Mouse (Mus musculus) liver, embryonic 11.5 days (tissue): ENCODE measurements around the gene Eln. TPM values are rescaled to one million over a fixed set of nuclear protein-coding genes. Genes with fewer than 3 reads are reported as not detected.

Experiments
- ATAC-seq: fragments of 200-750 bp; cut with Nextera tagmentation; replicated peaks from 2 replicates; pipeline ENCODE4 v1.8.0; 2017; ENCODE audit warnings: moderate number of reproducible peaks, mild to moderate bottlenecking, moderate TSS enrichment, moderate library complexity; ENCODE audit not compliant: low FRiP score
- DNase-seq: peaks from one replicate; pipeline ENCODE4 v3.0.0-alpha.2; 2017; ENCODE audit warnings: low spot score
- H3K27ac ChIP-seq: fragments of 300-500 bp; sonication (generic); 2 replicates; pipeline ENCODE4 v1.5.1; 2014; ENCODE audit warnings: mild to moderate bottlenecking, low read depth, low read length, control low read depth
- H3K27me3 ChIP-seq: fragments of 300-500 bp; sonication (generic); replicated peaks from 2 replicates; pipeline ENCODE4 v1.6.1; 2014; ENCODE audit warnings: low read length, mixed read lengths; ENCODE audit not compliant: control insufficient read depth, insufficient read depth
- H3K36me3 ChIP-seq: fragments of 300-500 bp; sonication (generic); 2 replicates; pipeline ENCODE4 v1.6.1; 2014; ENCODE audit warnings: mild to moderate bottlenecking, low read length, moderate library complexity, mixed read lengths; ENCODE audit not compliant: control insufficient read depth, insufficient read depth
- H3K4me1 ChIP-seq: fragments of 300-500 bp; sonication (generic); replicated peaks from 2 replicates; pipeline ENCODE4 v1.6.1; 2014; ENCODE audit warnings: low read length, mixed read lengths; ENCODE audit not compliant: control insufficient read depth, insufficient read depth
- H3K4me2 ChIP-seq: fragments of 300-500 bp; sonication (generic); 2 replicates; pipeline ENCODE4 v1.6.1; 2014; ENCODE audit warnings: mild to moderate bottlenecking, control low read depth, moderate library complexity
- H3K4me3 ChIP-seq: fragments of 300-500 bp; sonication (generic); 2 replicates; pipeline ENCODE4 v1.5.1; 2014; ENCODE audit warnings: low read depth, low read length, control low read depth
- H3K9ac ChIP-seq: fragments of 300-500 bp; sonication (generic); 2 replicates; pipeline ENCODE4 v1.6.1; 2014; ENCODE audit warnings: low read depth, low read length, control low read depth
- H3K9me3 ChIP-seq: fragments of 300-500 bp; sonication (generic); 2 replicates; pipeline ENCODE4 v1.6.1; 2016; ENCODE audit warnings: low read length, inconsistent platforms, mixed read lengths; ENCODE audit not compliant: control insufficient read depth
- WGBS: fragments of 180-500 bp; shearing (Covaris S2); extraction: QIAGEN DNeasy Blood & Tissue Kit; methylation state at CpG from one replicate; pipeline ENCODE4 v1.1.7; 2014; 5-methylcytosine and 5-hydroxymethylcytosine counted together
- polyA plus RNA-seq: library from polyadenylated mRNA; unstranded; fragments of >200 nt; fragmentation: Nextera tagmentation; extraction: Ambion mirVana; gene quantifications from 2 replicates; pipeline ENCODE4 v1.2.1, GENCODE M21; 2014

Gene Eln
- polyA plus RNA-seq, 1 experiment from 2014 or later: 4.4 TPM

- Histone ChIP-seq H3K27me3 (no peaks in the 10 kb centered on the region; the same call in 1 of the 2 replicates), H3K4me1 (no peaks in the 10 kb centered on the region), H3K4me3 (no peak overlapping the region), H3K9ac (no peak overlapping the region), H3K27ac (no peak overlapping the region), H3K36me3 (no peaks in the 10 kb centered on the region), H3K4me2 (no peak overlapping the region), H3K9me3 (no peaks in the 10 kb centered on the region)
- no peak for ATAC-seq
- 59% methylated on average over 7 of the region's 7 CpGs for WGBS
- DNase-seq: no peak
Observed at GRCm38 (mm10) chr5:134711076-134711475, 36.0 kb downstream of the Eln start.

- H3K36me3 ChIP-seq: no peaks in the 10 kb centered on the region
- 61% methylated on average over 6 of the region's 6 CpGs for WGBS
- DNase-seq (no peak), ATAC-seq (no peak)
- no peak overlapping the region for H3K4me3 ChIP-seq
- no peaks in the 10 kb centered on the region for H3K4me1 ChIP-seq
- H3K9ac ChIP-seq: no peak overlapping the region
- H3K9me3 ChIP-seq: no peaks in the 10 kb centered on the region
- H3K27me3 ChIP-seq: no peaks in the 10 kb centered on the region; the same call in 1 of the 2 replicates
- no peak overlapping the region for H3K27ac ChIP-seq
- no peak overlapping the region for H3K4me2 ChIP-seq
Observed at GRCm38 (mm10) chr5:134709275-134709674, 37.8 kb downstream of the Eln start.

GRCm38 (mm10) chr5:134704157-134704556 is 43.0 kb downstream of the Eln start:
- H3K27ac ChIP-seq: no peak overlapping the region
- H3K4me3 ChIP-seq: no peak overlapping the region
- H3K9ac ChIP-seq: no peak overlapping the region
- H3K36me3 ChIP-seq: no peaks in the 10 kb centered on the region
- DNase-seq (peak; percentile 74), ATAC-seq (no peak)
- no peak overlapping the region for H3K4me2 ChIP-seq
- no peaks in the 10 kb centered on the region for H3K9me3 ChIP-seq
- no peaks in the 10 kb centered on the region for H3K27me3 ChIP-seq
- H3K4me1 ChIP-seq: no peaks in the 10 kb centered on the region

GRCm38 (mm10) chr5:134695539-134695938 is 51.6 kb downstream of the Eln start:
- no peak for DNase-seq
- no peak overlapping the region for H3K4me2 ChIP-seq
- H3K9ac ChIP-seq: no peak overlapping the region
- no peak for ATAC-seq
- H3K4me3 ChIP-seq: no peak overlapping the region
- H3K9me3 ChIP-seq: no peaks in the 10 kb centered on the region
- H3K36me3 ChIP-seq: no peaks in the 10 kb centered on the region
- H3K27ac ChIP-seq: no peak overlapping the region
- H3K4me1 ChIP-seq: no peaks in the 10 kb centered on the region
- H3K27me3 ChIP-seq: no peaks in the 10 kb centered on the region
- 49% methylated on average over 2 of the region's 2 CpGs for WGBS

- no peaks in the 10 kb centered on the region for H3K27me3 ChIP-seq
- no peak overlapping the region for H3K4me2 ChIP-seq
- no peak overlapping the region for H3K4me3 ChIP-seq
- DNase-seq (no peak), ATAC-seq (no peak)
- 20% methylated on average over 2 of the region's 2 CpGs for WGBS
- H3K9me3 ChIP-seq: no peaks in the 10 kb centered on the region
- H3K27ac ChIP-seq: no peak overlapping the region
- no peaks in the 10 kb centered on the region for H3K4me1 ChIP-seq
- H3K9ac ChIP-seq: no peak overlapping the region
- H3K36me3 ChIP-seq: no peaks in the 10 kb centered on the region
Observed at GRCm38 (mm10) chr5:134695082-134695481, 52.0 kb downstream of the Eln start.

- Histone ChIP-seq H3K4me1 (no peaks in the 10 kb centered on the region), H3K4me3 (no peak overlapping the region), H3K9me3 (no peaks in the 10 kb centered on the region), H3K4me2 (no peak overlapping the region), H3K9ac (no peak overlapping the region), H3K36me3 (no peaks in the 10 kb centered on the region), H3K27me3 (no peaks in the 10 kb centered on the region), H3K27ac (no peak overlapping the region)
- ATAC-seq (no peak), DNase-seq (no peak)
- WGBS: 84% methylated on average over 1 of the region's 1 CpGs
Observed at GRCm38 (mm10) chr5:134692704-134693103, 54.4 kb downstream of the Eln start.

- Histone ChIP-seq H3K9ac (peak overlapping the region; percentile 27), H3K4me3 (peak overlapping the region; percentile 67), H3K9me3 (no peaks in the 10 kb centered on the region), H3K36me3 (no peaks in the 10 kb centered on the region), H3K4me1 (no peaks in the 10 kb centered on the region), H3K4me2 (peak overlapping the region; percentile 95), H3K27ac (0 out of 2 replicates have a peak overlapping the region, but pooled peaks have one; percentile 38), H3K27me3 (no peaks in the 10 kb centered on the region; the same call in 1 of the 2 replicates)
- ATAC-seq: peak; percentile 95
- WGBS: under 1% methylated on average over 38 of the region's 38 CpGs
- peak; percentile 99 for DNase-seq
Observed at GRCm38 (mm10) chr5:134688718-134689284, 58.3 kb downstream of the Eln start.

GRCm38 (mm10) chr5:134688086-134688717 is 58.9 kb downstream of the Eln start, which contains the start of gene Limk1:
TSS of gene Limk1 (minus strand) at chr5:134688598.
- H3K9me3 ChIP-seq: no peaks in the 10 kb centered on the region
- ATAC-seq (peak; percentile 0; the same call in 1 of the 2 replicates), DNase-seq (no peak)

GRCm38 (mm10) chr5:134687187-134687586 is 59.9 kb downstream of the Eln start:
- H3K27me3 ChIP-seq: no peaks in the 10 kb centered on the region; the same call in 1 of the 2 replicates
- no peaks in the 10 kb centered on the region for H3K9me3 ChIP-seq
- no peak overlapping the region for H3K4me2 ChIP-seq
- no peak overlapping the region for H3K4me3 ChIP-seq
- no peak for ATAC-seq
- H3K4me1 ChIP-seq: no peaks in the 10 kb centered on the region
- WGBS: 74% methylated on average over 1 of the region's 1 CpGs
- no peak overlapping the region for H3K9ac ChIP-seq
- no peaks in the 10 kb centered on the region for H3K36me3 ChIP-seq
- H3K27ac ChIP-seq: no peak overlapping the region
- DNase-seq: no peak

More at GRCm38 (mm10) chr5:134688086-134688717, 58.9 kb downstream of the Eln start, which contains the start of gene Limk1:
- whole genome bisulfite sequencing: under 1% methylated on average over 69 of the region's 69 CpGs
- Histone ChIP-seq H3K9ac (peak within 1 kb of the TSS; percentile 68), H3K4me3 (peak within 1 kb of the TSS; percentile 67), H3K4me2 (peak within 1 kb of the TSS; percentile 95), H3K27ac (0 out of 2 replicates have a peak within 1 kb of the TSS, but pooled peaks have one; percentile 38), H3K27me3 (no peaks in the 10 kb centered on the region; the same call in 1 of the 2 replicates), H3K4me1 (no peaks in the 10 kb centered on the region), H3K36me3 (no peaks in the 10 kb centered on the region)
